Mouse (Mus musculus) liver, embryonic 13.5 days (tissue): ENCODE results near the gene Prr7. TPM values are rescaled to one million over a fixed set of nuclear protein-coding genes. Genes with fewer than 3 reads are reported as not detected.

Experiments
- ATAC-seq: fragments of 200-750 bp; cut with Nextera tagmentation; 2 replicates; pipeline ENCODE4 v1.8.0; 2017; ENCODE audit warnings: low read depth, mild to moderate bottlenecking, moderate number of reproducible peaks, moderate library complexity
- DNase-seq: peaks from one replicate; pipeline ENCODE4 v3.0.0; 2022
- H3K27ac ChIP-seq: fragments of 300-500 bp; sonication (generic); 2 replicates; pipeline ENCODE4 v1.5.1; 2015; ENCODE audit warnings: moderate library complexity, mild to moderate bottlenecking, inconsistent platforms
- H3K27me3 ChIP-seq: fragments of 300-500 bp; sonication (generic); 2 replicates; pipeline ENCODE4 v1.6.1; 2015; ENCODE audit warnings: mild to moderate bottlenecking, inconsistent platforms
- H3K36me3 ChIP-seq: fragments of 300-500 bp; sonication (generic); 2 replicates; pipeline ENCODE4 v1.6.1; 2015; ENCODE audit warnings: mild to moderate bottlenecking, inconsistent platforms
- H3K4me1 ChIP-seq: fragments of 300-500 bp; sonication (generic); replicated peaks from 2 replicates; pipeline ENCODE4 v1.6.1; 2015; ENCODE audit warnings: inconsistent platforms
- H3K4me2 ChIP-seq: fragments of 300-500 bp; sonication (generic); 2 replicates; pipeline ENCODE4 v1.6.1; 2015; ENCODE audit warnings: inconsistent platforms, mild to moderate bottlenecking, moderate library complexity
- H3K4me3 ChIP-seq: fragments of 300-500 bp; sonication (generic); replicated peaks from 2 replicates; pipeline ENCODE4 v1.5.1; 2015; ENCODE audit warnings: mild to moderate bottlenecking, inconsistent platforms
- H3K9ac ChIP-seq: fragments of 300-500 bp; sonication (generic); 2 replicates; pipeline ENCODE4 v1.6.1; 2015; ENCODE audit warnings: mild to moderate bottlenecking, inconsistent platforms
- H3K9me3 ChIP-seq: fragments of 300-500 bp; sonication (generic); replicated peaks from 2 replicates; pipeline ENCODE4 v1.6.1; 2016; ENCODE audit warnings: inconsistent platforms
- WGBS: fragments of 180-500 bp; shearing (Covaris S2); methylation state at CpG from one replicate; pipeline ENCODE4 v1.1.7; 2015; ENCODE audit not compliant: insufficient replicate concordance; 5-methylcytosine and 5-hydroxymethylcytosine counted together
- polyA plus RNA-seq: library from polyadenylated mRNA; unstranded; fragments of >200 nt; fragmentation: Nextera tagmentation; extraction: Ambion mirVana; gene quantifications from 2 replicates; pipeline ENCODE4 v1.2.1, GENCODE M21; 2015

Prr7 gene
- polyA plus RNA-seq, 1 experiment from 2014 or later = not detected

DNA sequence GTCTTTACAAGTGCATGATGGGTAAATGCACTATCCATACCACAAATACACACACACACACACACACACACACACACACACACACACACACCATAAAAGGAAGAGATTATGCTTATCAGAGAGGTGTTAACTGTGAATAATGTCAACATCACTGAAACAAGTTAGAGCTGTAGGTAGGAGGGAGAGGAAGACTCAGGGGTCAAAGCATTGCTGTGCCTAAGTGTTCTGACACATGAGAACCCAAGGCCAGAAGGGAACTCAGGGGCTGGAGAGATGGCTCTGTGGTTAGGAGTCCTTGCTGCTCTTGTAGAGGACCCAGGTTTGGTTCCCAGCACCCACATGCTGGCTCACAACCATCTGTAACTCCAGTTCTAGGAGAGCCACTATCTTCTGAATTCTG is 15.9 kb downstream of the Prr7 start:
- Histone ChIP-seq H3K27me3 (peaks cover 54% of the 10 kb centered on the region), H3K9ac (no peak overlapping the region), H3K36me3 (peaks cover 8% of the 10 kb centered on the region), H3K9me3 (no peaks in the 10 kb centered on the region), H3K4me1 (peaks cover 8% of the 10 kb centered on the region; the same call in 1 of the 2 replicates), H3K4me3 (no peak overlapping the region), H3K27ac (no peak overlapping the region), H3K4me2 (no peak overlapping the region)
- ATAC-seq = no peak
- DNase-seq = no peak

DNA sequence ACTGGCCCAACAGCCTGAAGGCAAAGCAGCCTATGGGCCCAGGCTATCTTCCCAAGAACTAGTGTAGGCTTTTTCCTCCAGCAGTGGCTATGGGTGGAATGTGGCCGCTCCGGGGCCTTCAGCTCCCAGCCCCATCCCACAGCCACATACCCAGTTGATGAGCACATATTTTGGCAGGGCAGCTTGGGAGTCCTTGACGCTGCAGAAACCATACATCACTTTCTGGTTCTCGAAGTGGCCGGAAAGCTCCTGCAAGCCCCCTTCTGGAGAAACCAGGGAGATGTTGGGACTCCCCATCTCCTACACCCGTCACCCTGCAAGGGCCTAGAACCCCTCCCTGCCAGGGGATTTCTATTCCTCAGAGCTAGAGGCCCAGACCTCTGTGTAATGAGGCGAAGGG is 18.5 kb downstream of the Prr7 start:
- Histone ChIP-seq H3K9ac (no peak overlapping the region), H3K27me3 (peaks cover 62% of the 10 kb centered on the region), H3K36me3 (peaks cover 8% of the 10 kb centered on the region), H3K4me3 (no peak overlapping the region), H3K4me2 (no peak overlapping the region), H3K27ac (no peak overlapping the region), H3K4me1 (peaks cover 16% of the 10 kb centered on the region), H3K9me3 (no peaks in the 10 kb centered on the region)
- 66% methylated on average over 7 of the region's 7 CpGs for WGBS
- no peak for DNase-seq
- ATAC-seq = no peak

DNA sequence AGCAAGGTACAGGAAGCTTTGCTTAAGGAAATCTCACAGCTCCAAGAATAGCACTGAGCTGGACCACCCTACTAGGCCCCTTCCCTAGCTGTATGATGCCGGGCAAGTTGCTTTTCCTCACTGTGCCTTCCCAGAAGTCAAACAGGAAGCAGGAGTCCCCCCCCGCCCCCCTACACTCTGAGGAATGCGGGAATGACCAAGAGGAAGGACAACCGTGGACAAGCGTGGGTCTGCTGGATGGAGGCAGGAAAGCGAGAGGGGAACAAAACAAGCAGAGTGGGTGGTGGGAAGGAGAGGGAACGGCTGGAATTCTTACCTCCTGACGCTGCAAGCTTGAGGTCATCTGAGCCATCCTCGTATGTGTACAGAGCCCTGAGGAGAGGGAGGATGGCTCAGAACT is 19.0 kb downstream of the Prr7 start:
- Histone ChIP-seq H3K27me3 (peaks cover 68% of the 10 kb centered on the region), H3K9ac (no peak overlapping the region), H3K27ac (no peak overlapping the region), H3K4me1 (peaks cover 18% of the 10 kb centered on the region), H3K9me3 (no peaks in the 10 kb centered on the region), H3K4me3 (no peak overlapping the region), H3K36me3 (peaks cover 8% of the 10 kb centered on the region), H3K4me2 (no peak overlapping the region)
- ATAC-seq (no peak), DNase-seq (no peak)
- WGBS = 40% methylated on average over 9 of the region's 9 CpGs

DNA sequence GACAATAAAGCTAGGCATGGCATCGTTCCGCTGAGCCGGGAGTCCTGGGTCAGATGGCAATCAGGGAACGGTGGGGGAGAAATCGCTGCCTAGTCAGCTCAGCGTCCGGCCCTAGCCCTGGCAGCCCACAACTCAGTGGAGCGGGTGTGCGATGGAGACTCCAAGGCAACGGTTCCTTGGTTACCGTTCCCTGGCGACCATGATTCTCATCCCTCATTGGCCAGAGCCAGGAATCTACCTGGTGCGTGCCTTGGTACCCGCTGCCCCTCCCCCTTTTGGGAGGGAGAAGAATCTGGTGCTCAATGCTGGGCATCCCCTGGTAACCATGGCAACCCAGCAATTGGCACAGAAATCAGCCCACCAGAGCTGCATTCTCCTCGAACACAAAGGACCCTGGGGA is 19.5 kb downstream of the Prr7 start:
- Histone ChIP-seq H3K27ac (no peak overlapping the region), H3K36me3 (peaks cover 8% of the 10 kb centered on the region), H3K27me3 (peaks cover 73% of the 10 kb centered on the region), H3K9me3 (no peaks in the 10 kb centered on the region), H3K4me2 (no peak overlapping the region), H3K4me1 (peaks cover 17% of the 10 kb centered on the region), H3K9ac (no peak overlapping the region), H3K4me3 (no peak overlapping the region)
- DNase-seq (no peak), ATAC-seq (no peak)
- WGBS = 44% methylated on average over 15 of the region's 15 CpGs

DNA sequence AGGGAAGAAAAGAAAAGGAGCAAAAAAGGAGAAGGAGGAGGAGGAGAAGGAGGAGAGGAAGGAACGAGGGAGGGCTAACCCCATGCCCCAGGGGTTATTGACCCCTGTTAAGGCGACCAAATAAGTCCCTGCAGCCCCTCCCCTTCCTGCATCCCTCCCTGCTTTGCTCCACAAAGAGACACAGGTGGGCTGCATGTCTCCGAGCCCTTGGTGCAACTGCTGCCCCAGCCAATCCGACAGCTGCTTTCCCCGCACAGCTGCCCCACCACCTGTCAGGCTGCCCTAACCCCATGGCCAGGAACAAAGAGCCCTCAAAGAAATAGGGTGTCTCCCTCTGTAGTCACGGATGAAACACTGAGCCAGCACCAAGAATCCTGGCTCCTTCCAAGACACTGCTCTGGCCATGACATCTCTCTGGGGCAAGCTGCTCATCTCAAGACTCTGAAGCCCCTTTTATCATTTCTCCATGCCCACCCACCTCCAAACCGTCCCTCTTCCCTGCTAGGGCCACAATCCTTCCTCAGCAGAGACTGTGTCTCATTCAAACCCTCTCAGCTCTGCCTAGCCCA is 20.5 kb downstream of the Prr7 start:
- ATAC-seq = no peak
- 43% methylated on average over 7 of the region's 7 CpGs for WGBS
- no peak overlapping the region for H3K4me2 ChIP-seq

DNA sequence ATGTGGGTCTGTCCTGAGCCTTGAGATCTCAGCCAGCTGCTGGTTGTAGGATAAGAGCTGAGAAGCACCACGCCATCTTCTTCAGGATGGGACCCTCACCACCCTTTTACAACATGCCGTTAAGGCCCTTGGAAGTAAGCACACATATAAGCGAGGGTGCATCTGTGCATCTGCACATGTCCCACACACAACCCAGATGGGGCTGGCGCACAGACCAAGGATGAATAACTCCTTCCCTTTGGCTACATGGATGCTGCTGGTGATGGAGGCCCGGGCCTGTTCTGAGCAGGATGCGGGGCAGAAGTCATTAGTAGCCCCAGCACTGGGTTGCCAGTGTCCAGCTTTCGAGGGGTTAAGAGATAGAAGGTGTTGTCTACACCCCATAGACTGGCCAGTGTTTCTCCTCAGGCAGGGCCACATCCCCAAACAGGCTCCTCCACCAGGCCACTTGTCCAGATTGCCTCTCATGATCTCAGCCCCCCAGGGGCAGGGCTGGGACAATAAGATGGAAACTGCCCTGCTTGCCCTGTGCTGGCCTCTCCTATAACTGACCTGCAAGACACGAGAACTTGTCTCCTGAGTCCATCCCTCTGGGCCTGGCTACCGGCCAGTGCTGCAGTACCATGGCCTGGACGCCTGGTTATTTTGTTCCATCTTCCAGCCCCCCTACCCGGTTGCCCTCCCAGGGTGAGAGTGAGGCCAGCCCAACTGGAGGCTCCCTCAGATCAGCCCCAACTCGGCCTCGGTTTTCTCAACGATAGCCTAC is 22.1 kb downstream of the Prr7 start:
- ATAC-seq = no peak
- Histone ChIP-seq H3K4me1 (peaks cover 14% of the 10 kb centered on the region), H3K27ac (no peak overlapping the region), H3K36me3 (peaks cover 5% of the 10 kb centered on the region), H3K27me3 (peaks cover 82% of the 10 kb centered on the region), H3K9me3 (no peaks in the 10 kb centered on the region), H3K9ac (no peak overlapping the region), H3K4me3 (peak overlapping the region; percentile 59), H3K4me2 (peak overlapping the region; percentile 65)
- DNase-seq = no peak
- WGBS = 51% methylated on average over 14 of the region's 14 CpGs

More for the DNA sequence above, 20.5 kb downstream of the Prr7 start:
- Histone ChIP-seq H3K27ac (no peak overlapping the region), H3K9me3 (no peaks in the 10 kb centered on the region), H3K4me3 (no peak overlapping the region), H3K27me3 (peaks cover 83% of the 10 kb centered on the region), H3K4me1 (peaks cover 14% of the 10 kb centered on the region), H3K36me3 (peaks cover 8% of the 10 kb centered on the region), H3K9ac (no peak overlapping the region)
- DNase-seq = no peak

DNA sequence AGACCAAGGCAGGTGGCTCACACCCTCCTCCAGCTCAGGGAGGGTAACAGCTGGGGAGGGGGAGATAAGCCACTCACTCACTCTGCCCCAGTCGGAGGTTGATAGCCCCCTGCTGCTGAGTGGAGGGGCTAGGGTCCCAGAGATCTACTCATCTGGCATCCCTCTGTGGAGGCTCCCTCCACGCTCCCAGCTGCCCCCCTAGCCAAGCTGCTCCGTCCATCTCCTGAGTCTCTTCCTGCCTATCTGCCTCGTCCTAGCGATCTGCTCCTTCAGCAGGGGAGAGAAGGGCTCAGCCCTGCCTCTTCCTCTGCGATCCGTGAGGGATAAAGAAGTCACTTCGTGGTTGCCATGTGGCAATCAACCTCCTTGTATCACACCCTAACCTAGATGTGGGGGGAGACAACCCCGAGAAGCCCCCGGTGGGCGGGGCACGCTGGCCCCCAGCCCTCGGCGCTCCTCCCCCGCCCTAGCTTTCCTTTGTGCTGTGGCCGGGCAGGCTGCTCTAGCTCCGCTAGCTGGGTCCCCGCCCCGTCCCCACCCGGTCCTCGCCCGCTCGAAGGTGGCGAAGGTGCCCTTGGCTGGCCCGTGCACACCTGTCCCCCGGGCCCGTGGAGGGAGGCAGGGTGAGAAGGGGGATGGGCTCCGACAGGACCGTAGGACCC is 23.0 kb downstream of the Prr7 start:
- H3K36me3 ChIP-seq = peaks cover 2% of the 10 kb centered on the region
- H3K9ac ChIP-seq = peak overlapping the region; percentile 61
- DNase-seq (no peak), ATAC-seq (peak; percentile 38; the same call in 1 of the 2 replicates)
- H3K4me3 ChIP-seq = peak overlapping the region; percentile 59
- H3K4me1 ChIP-seq = peaks cover 14% of the 10 kb centered on the region
- H3K9me3 ChIP-seq = no peaks in the 10 kb centered on the region
- H3K4me2 ChIP-seq = peak overlapping the region; percentile 65
- no peak overlapping the region for H3K27ac ChIP-seq
- under 1% methylated on average over 28 of the region's 29 CpGs for WGBS
- H3K27me3 ChIP-seq = peaks cover 89% of the 10 kb centered on the region

DNA sequence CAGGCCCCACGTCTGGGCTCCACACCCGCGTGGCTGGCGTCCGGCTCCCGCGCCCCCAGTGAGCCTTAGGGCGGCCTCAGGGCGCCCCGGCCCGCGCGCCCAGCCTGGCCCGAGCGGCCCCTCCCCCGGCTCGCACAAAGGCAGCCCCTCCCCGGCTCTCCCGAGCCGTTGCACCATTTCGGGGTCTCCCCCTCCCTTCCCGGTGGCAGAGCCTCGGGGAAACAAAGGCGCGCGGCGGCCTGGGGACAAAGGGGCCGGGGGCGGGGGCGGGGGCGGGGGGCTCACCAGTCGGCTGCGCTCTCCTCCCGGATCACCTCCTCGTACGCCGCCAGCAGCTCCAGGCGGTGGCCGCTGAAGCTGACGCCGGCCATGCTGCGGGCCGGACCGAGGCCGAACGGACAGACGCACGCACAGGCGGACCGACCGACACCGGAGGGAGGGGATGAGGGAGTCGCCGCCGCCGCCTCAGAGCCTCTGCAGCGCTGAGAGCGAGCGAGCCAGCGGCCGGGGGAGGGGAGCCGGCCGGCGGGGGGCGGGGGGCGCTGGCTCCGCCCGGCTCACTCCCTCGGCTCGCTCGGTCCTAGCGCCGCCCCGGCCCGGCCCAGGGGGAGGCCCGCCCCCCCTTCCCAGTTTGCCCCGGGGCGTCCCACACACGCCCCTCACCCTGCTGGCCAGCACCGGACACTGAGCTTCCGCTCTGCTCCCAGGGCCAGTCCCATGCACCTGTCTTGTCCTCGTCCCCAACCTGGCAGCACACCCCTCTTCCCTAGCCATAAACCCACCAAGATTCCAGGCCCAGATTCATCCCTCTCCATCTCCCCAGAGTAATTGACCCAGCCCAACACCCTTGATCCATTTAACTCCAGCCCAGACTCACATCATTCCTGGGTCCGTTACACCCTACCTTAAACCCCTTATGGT is 23.8 kb downstream of the Prr7 start, which contains the start of gene Dbn1:
Gene Dbn1 (minus strand): TSS at position 534 of the 921 bp plus-strand sequence.
- Histone ChIP-seq H3K27ac (no peak within 1 kb of the TSS), H3K27me3 (peaks cover 89% of the 10 kb centered on the region), H3K4me2 (peak within 1 kb of the TSS; percentile 65), H3K36me3 (no peaks in the 10 kb centered on the region), H3K4me1 (peaks cover 14% of the 10 kb centered on the region), H3K9me3 (no peaks in the 10 kb centered on the region), H3K9ac (peak within 1 kb of the TSS; percentile 61), H3K4me3 (peak within 1 kb of the TSS; percentile 59)
- WGBS = under 1% methylated on average over 52 of the region's 83 CpGs
- no peak for DNase-seq
- peak; percentile 63 for ATAC-seq

DNA sequence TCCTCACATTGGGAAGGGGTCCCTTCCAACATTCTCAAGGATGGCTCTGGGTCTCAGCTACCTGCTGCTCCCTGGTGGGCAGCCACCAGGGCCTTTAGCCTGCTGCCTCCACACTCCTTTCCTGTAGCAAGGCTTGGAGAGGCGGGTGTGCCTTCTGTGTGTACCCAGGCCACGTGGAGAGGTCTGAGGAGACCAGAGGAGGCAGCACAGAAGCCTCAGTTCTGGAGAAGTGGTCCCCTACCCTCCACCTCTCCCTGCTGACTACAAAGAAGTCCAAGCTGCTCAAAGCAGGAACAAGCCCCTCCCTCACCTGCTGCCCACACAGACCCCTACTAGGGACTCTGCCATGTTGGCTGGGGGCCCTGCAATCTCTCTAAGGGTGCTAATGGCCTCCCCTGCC is 30.2 kb downstream of the Prr7 start:
- H3K27me3 ChIP-seq = peaks cover 59% of the 10 kb centered on the region
- H3K27ac ChIP-seq = no peak overlapping the region
- H3K4me3 ChIP-seq = no peak overlapping the region
- DNase-seq (no peak), ATAC-seq (no peak)
- no peak overlapping the region for H3K4me2 ChIP-seq
- peaks cover 7% of the 10 kb centered on the region for H3K4me1 ChIP-seq
- H3K9me3 ChIP-seq = no peaks in the 10 kb centered on the region
- WGBS = 15% methylated on average over 2 of the region's 2 CpGs
- H3K9ac ChIP-seq = no peak overlapping the region
- H3K36me3 ChIP-seq = peaks cover 6% of the 10 kb centered on the region; the same call in 1 of the 2 replicates

DNA sequence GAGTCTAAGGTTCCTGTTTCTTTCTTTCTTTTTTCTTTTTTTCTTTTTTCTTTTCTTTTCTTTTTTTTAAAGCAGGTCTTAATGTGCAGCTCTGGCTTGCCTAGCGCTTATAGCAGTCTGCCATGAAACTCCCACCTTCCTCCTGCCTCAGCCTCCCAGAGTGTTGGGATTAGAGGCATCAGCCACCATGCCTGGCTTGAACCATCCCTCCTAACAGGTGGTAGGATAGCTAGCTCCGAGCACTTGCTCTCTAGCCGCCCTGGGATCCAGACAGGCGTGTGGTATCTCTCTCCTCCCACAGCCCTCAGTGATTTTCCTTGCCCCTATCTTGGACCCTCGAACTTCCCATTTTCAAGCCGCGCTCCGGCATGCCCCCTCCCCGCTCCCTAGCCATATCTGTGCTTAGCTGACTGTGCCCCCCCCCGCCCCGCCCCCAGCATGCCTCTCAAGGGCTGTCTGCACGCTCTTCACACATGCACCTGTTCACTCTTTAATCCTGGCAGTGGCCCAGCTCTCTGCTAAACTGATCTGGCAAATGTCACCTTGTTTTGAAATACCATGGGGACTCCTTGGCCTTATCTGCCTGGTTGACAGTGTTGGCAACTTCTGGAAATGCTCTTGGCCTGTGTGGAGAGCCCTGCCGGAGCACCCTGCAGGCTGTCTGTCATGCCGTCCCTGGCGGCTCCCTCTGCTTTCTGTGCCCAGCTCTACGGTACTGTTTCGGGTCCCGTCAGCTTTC is 31.0 kb downstream of the Prr7 start:
- Histone ChIP-seq H3K9ac (no peak overlapping the region), H3K4me1 (peaks cover 7% of the 10 kb centered on the region), H3K27ac (no peak overlapping the region), H3K36me3 (peaks cover 6% of the 10 kb centered on the region; the same call in 1 of the 2 replicates), H3K4me2 (no peak overlapping the region), H3K27me3 (peaks cover 51% of the 10 kb centered on the region), H3K9me3 (no peaks in the 10 kb centered on the region), H3K4me3 (no peak overlapping the region)
- DNase-seq (no peak), ATAC-seq (no peak)
- 13% methylated on average over 18 of the region's 18 CpGs for WGBS
